Mouse (Mus musculus) G1E (cell line): Measurements from ENCODE around the gene Osbpl9.

Experiments used
- CTCF ChIP-seq: IDR thresholded peaks from 2 replicates; pipeline ENCODE4 v1.5.1; 2012; ENCODE audit warnings: low read depth, low read length, inconsistent platforms, mixed read lengths
- GATA1 ChIP-seq: IDR thresholded peaks from 2 replicates; pipeline ENCODE4 v1.6.1; 2012; ENCODE audit warnings: borderline replicate concordance, low read length, inconsistent platforms, mixed read lengths
- GATA2 ChIP-seq: IDR thresholded peaks from 2 replicates; pipeline ENCODE4 v1.6.1; 2012; ENCODE audit warnings: low read depth, low read length, inconsistent platforms, borderline replicate concordance
- TAL1 ChIP-seq: conservative IDR thresholded peaks from 2 replicates; pipeline ENCODE4 v1.6.1; 2012; ENCODE audit warnings: low read depth, low read length, inconsistent platforms, mixed read lengths

DNA sequence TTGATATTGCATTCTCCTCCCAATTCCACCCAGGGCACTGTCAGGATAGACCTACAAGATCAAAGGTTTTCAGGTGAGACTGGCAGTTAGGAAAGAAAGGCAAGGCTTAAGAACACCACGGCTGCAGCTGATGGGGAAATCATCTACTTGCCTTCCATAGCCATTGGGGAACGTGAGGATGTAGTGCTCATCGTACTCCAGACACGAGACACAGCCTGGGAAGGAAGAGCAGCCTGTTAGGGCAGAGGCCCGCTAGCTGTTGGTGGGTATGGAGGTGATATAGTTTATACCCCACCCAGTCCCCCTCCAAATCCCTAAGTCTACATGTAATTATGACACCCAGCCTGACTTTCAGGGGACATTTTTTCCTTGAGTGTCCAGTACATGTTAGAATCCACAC lies 136.4 kb downstream of the Osbpl9 start:
- TF ChIP-seq GATA1 (no peak), CTCF (no peak), TAL1 (no peak), GATA2 (no peak)
